In the genomic region with DNA sequence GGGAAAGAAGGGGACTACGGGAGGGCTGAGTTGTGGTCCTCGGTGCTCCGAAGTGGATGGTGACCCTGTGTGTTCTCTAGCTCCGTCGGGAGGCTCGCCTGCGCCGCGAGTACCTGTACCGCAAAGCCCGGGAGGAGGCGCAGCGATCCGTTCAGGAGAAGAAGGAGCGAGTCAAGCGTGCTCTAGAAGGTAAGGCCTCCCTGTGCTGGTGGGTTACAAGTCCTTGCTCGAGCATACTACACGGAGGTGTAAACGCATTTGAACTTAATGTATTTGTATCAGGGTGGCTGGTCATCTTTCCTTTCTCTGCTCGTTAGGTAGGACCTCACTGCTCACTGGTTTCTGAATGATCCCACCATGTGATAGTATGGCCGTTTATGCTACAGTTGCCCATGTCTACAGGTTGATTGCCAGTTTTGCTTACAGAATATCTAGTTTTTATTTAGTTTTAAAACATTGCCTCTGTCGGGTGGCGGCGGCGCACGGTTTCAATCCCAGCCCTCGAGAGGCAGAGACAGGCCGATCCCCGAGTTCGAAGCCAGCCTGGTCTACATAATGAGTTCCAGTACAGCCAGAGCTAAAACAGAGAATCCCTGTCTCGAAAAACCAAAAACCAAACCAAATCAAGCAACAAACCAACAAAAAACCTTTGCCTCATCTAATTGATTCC, we compare ENCODE assay signal across 8 mouse cellular contexts. TPM values are rescaled to one million over a fixed set of nuclear protein-coding genes. Genes with fewer than 3 reads are reported as not detected.
DNase-seq lines count a peak whose midpoint lies in the region; ATAC-seq and TF ChIP-seq lines count a peak whose summit lies in the region.

No protein-coding gene starts in this region.

- 8% methylated on average over 31 of the region's 31 CpGs for WGBS in hindbrain, embryonic 14.5 days
- WGBS in midbrain, embryonic 11.5 days: 9% methylated on average over 31 of the region's 31 CpGs

- H3K27me3 ChIP-seq in testis, adult 2 months (ENCODE audit: control insufficient read depth, insufficient read depth, low read length): no peaks in the 10 kb centered on the region
- no peaks in the 10 kb centered on the region for H3K27me3 ChIP-seq in hindbrain, embryonic 14.5 days (ENCODE audit: control insufficient read depth, insufficient read depth, low read length)
- no peaks in the 10 kb centered on the region for H3K27me3 ChIP-seq in midbrain, embryonic 11.5 days (ENCODE audit: control insufficient read depth, insufficient read depth, low read length)

- TF ChIP-seq POLR2A in testis, adult 2 months (IDR thresholded peaks at IDR 0.05; ENCODE audit: control insufficient read depth, low read depth, low read length): no peak

- no peaks in the 10 kb centered on the region for H3K9me3 ChIP-seq in hindbrain, embryonic 14.5 days (ENCODE audit: control insufficient read depth, low read length)
- no peaks in the 10 kb centered on the region for H3K9me3 ChIP-seq in midbrain, embryonic 11.5 days (ENCODE audit: control insufficient read depth, low read length)

- DNase-seq in cerebellum, adult 9-11 months: peak; percentile 56
- DNase-seq in cerebellum, adult 8-10 months: no peak
- no peak for DNase-seq in testis, postnatal 14 days (ENCODE audit: low spot score)
- DNase-seq in hindbrain, embryonic 14.5 days (ENCODE audit: low spot score): no peak
- no peak for DNase-seq in midbrain, embryonic 11.5 days (ENCODE audit: low spot score, missing footprints)
- no peak for DNase-seq in left cerebral cortex, adult 11 months (ENCODE audit: low spot score)
- no peak for DNase-seq in gastrocnemius, postnatal 10 days

- H3K9ac ChIP-seq in hindbrain, embryonic 14.5 days: peak overlapping the region; percentile 57
- peak overlapping the region; percentile 71 for H3K9ac ChIP-seq in midbrain, embryonic 11.5 days (ENCODE audit: low read length)

- no peak; the same call in 1 of the 2 replicates for TF ChIP-seq CTCF in testis, adult 2 months (IDR thresholded peaks at IDR 0.05; ENCODE audit: control insufficient read depth, insufficient read depth, insufficient replicate concordance, low read depth, low read length)

- peak overlapping the region; percentile 72 for H3K4me2 ChIP-seq in hindbrain, embryonic 14.5 days (replicated peaks)
- peak overlapping the region; percentile 72 for H3K4me2 ChIP-seq in midbrain, embryonic 11.5 days

- H3K27ac ChIP-seq in testis, adult 2 months (ENCODE audit: control insufficient read depth, insufficient read depth, low read depth, low read length): peak overlapping the region; percentile 71
- H3K27ac ChIP-seq in hindbrain, embryonic 14.5 days: peak overlapping the region; percentile 26
- H3K27ac ChIP-seq in midbrain, embryonic 11.5 days (ENCODE audit: low read depth, low read length): no peak overlapping the region

- H3K36me3 ChIP-seq in testis, adult 2 months (ENCODE audit: control insufficient read depth, insufficient read depth, low read length): no peaks in the 10 kb centered on the region; the same call in 1 of the 2 replicates
- H3K36me3 ChIP-seq in hindbrain, embryonic 14.5 days (replicated peaks; ENCODE audit: control insufficient read depth, insufficient read depth): peaks cover 44% of the 10 kb centered on the region
- peaks cover 21% of the 10 kb centered on the region for H3K36me3 ChIP-seq in midbrain, embryonic 11.5 days (ENCODE audit: control insufficient read depth, insufficient read depth, low read length)

- ATAC-seq in hindbrain, embryonic 14.5 days (ENCODE audit: low FRiP score): peak; percentile 46
- ATAC-seq in midbrain, embryonic 11.5 days (ENCODE audit: low FRiP score): peak; percentile 43

- peaks cover 3% of the 10 kb centered on the region; the same call in 1 of the 2 replicates for H3K4me1 ChIP-seq in testis, adult 2 months (ENCODE audit: control insufficient read depth, insufficient read depth, low read length)
- peaks cover 15% of the 10 kb centered on the region for H3K4me1 ChIP-seq in hindbrain, embryonic 14.5 days (replicated peaks; ENCODE audit: control insufficient read depth, insufficient read depth, low read length)
- peaks cover 10% of the 10 kb centered on the region for H3K4me1 ChIP-seq in midbrain, embryonic 11.5 days (ENCODE audit: control insufficient read depth, insufficient read depth, low read length)

- peak overlapping the region; percentile 97 for H3K4me3 ChIP-seq in testis, adult 2 months (ENCODE audit: control insufficient read depth, low read depth, low read length)
- peak overlapping the region; percentile 59 for H3K4me3 ChIP-seq in hindbrain, embryonic 14.5 days (replicated peaks; ENCODE audit: low read length)
- peak overlapping the region; percentile 71 for H3K4me3 ChIP-seq in midbrain, embryonic 11.5 days (ENCODE audit: low read depth, low read length)

RNA-seq across cellular contexts. Expression of a gene that starts 0.4 kb away (rescaled TPM):
- polyA plus RNA-seq in testis, adult 2 months (2012; rRNA removed): 24.6 and 28.6 TPM in 2 replicates
- 48.3 and 49.6 TPM in 2 replicates for polyA plus RNA-seq in hindbrain, embryonic 14.5 days (2014; fragmentation: Nextera tagmentation; extraction: Ambion mirVana)
- polyA plus RNA-seq in midbrain, embryonic 11.5 days (2014; fragmentation: Nextera tagmentation; extraction: Ambion mirVana): 90.3 and 94.0 TPM in 2 replicates
- 10 to 100 TPM; 19.0 to 20.6 TPM for total RNA-seq in gastrocnemius, postnatal 10 days (2021)

RNA-seq across cellular contexts. Expression of a gene that starts 0.6 kb away (rescaled TPM):
- 18.0 and 19.8 TPM in 2 replicates for polyA plus RNA-seq in testis, adult 2 months (2012; rRNA removed)
- polyA plus RNA-seq in hindbrain, embryonic 14.5 days (2014; fragmentation: Nextera tagmentation; extraction: Ambion mirVana): 59.5 and 60.6 TPM in 2 replicates
- 73.9 and 78.3 TPM in 2 replicates for polyA plus RNA-seq in midbrain, embryonic 11.5 days (2014; fragmentation: Nextera tagmentation; extraction: Ambion mirVana)
- 10 to 100 TPM; 15.2 to 15.4 TPM for total RNA-seq in gastrocnemius, postnatal 10 days (2021)

RNA-seq across cellular contexts. Expression of a gene that starts 19.5 kb away (rescaled TPM):
- 1.9 and 4.1 TPM in 2 replicates for polyA plus RNA-seq in testis, adult 2 months (2012; rRNA removed)
- polyA plus RNA-seq in hindbrain, embryonic 14.5 days (2014; fragmentation: Nextera tagmentation; extraction: Ambion mirVana): 5.5 and 6.8 TPM in 2 replicates
- 5.5 and 7.3 TPM in 2 replicates for polyA plus RNA-seq in midbrain, embryonic 11.5 days (2014; fragmentation: Nextera tagmentation; extraction: Ambion mirVana)
- total RNA-seq in gastrocnemius, postnatal 10 days (2021): 1 to 10 TPM; 4.3 to 8.6 TPM

RNA-seq across cellular contexts. Expression of a gene that starts 58.1 kb away (rescaled TPM):
- 715 and 783 TPM in 2 replicates for polyA plus RNA-seq in testis, adult 2 months (2012; rRNA removed)
- not detected in 2 replicates for polyA plus RNA-seq in hindbrain, embryonic 14.5 days (2014; fragmentation: Nextera tagmentation; extraction: Ambion mirVana)
- polyA plus RNA-seq in midbrain, embryonic 11.5 days (2014; fragmentation: Nextera tagmentation; extraction: Ambion mirVana): not detected in 2 replicates
- total RNA-seq in gastrocnemius, postnatal 10 days (2021): not detected
